Mouse (Mus musculus) liver, adult (tissue): ENCODE results near the gene Lhx3.

Experiments used
- GATA4 ChIP-seq: IDR thresholded peaks from 2 replicates; pipeline ENCODE4 v1.6.1; 2014; ENCODE audit warnings: mild to moderate bottlenecking, low read length; ENCODE audit not compliant: insufficient replicate concordance

The Lhx3 gene

GRCm38 (mm10) chr2:26208126-26208789 lies at the start of gene Lhx3:
TSS of gene Lhx3 (minus strand) at chr2:26208289.
- no peak for TF ChIP-seq GATA4

GRCm38 (mm10) chr2:26257315-26258096 lies 49.4 kb upstream of the Lhx3 start:
- no peak for TF ChIP-seq GATA4

- TF ChIP-seq GATA4, result no peak
Measured at GRCm38 (mm10) chr2:26254816-26255215, 46.7 kb upstream of the Lhx3 start.

- TF ChIP-seq GATA4, result no peak
Measured at GRCm38 (mm10) chr2:26252514-26253206, 44.6 kb upstream of the Lhx3 start.

GRCm38 (mm10) chr2:26247531-26247930 lies 39.4 kb upstream of the Lhx3 start:
- no peak for TF ChIP-seq GATA4

- TF ChIP-seq GATA4, result no peak
Measured at GRCm38 (mm10) chr2:26240841-26241240, 32.8 kb upstream of the Lhx3 start.

GRCm38 (mm10) chr2:26240330-26240729 lies 32.2 kb upstream of the Lhx3 start:
- no peak for TF ChIP-seq GATA4

- TF ChIP-seq GATA4, result peak; percentile 49; the same call in 1 of the 2 replicates
Measured at GRCm38 (mm10) chr2:26237290-26237782, 29.2 kb upstream of the Lhx3 start, which contains the start of gene Qsox2. TSS of gene Qsox2 (minus strand) at chr2:26237525.

- no peak for TF ChIP-seq GATA4
Measured at GRCm38 (mm10) chr2:26236681-26237289, 28.7 kb upstream of the Lhx3 start.

GRCm38 (mm10) chr2:26234771-26235170 lies 26.7 kb upstream of the Lhx3 start:
- TF ChIP-seq GATA4, result no peak

- no peak for TF ChIP-seq GATA4
Measured at GRCm38 (mm10) chr2:26234253-26234652, 26.2 kb upstream of the Lhx3 start.

- no peak for TF ChIP-seq GATA4
Measured at GRCm38 (mm10) chr2:26231366-26231765, 23.3 kb upstream of the Lhx3 start.

GRCm38 (mm10) chr2:26230253-26230652 lies 22.2 kb upstream of the Lhx3 start:
- no peak for TF ChIP-seq GATA4

- TF ChIP-seq GATA4, result no peak
Measured at GRCm38 (mm10) chr2:26227788-26228187, 19.7 kb upstream of the Lhx3 start.

GRCm38 (mm10) chr2:26225242-26225641 lies 17.2 kb upstream of the Lhx3 start:
- no peak for TF ChIP-seq GATA4
